Mouse (Mus musculus) kidney, embryonic 15.5 days (tissue): Measurements from ENCODE around the gene Unc79. TPM values are rescaled to one million over a fixed set of nuclear protein-coding genes. Genes with fewer than 3 reads are reported as not detected.

Experiments used
- ATAC-seq: fragments of 200-750 bp; cut with Nextera tagmentation; replicated peaks from 2 replicates; pipeline ENCODE4 v1.8.0; 2017; ENCODE audit warnings: moderate TSS enrichment; ENCODE audit not compliant: low FRiP score
- H3K27ac ChIP-seq: fragments of 300-500 bp; sonication (generic); 2 replicates; pipeline ENCODE4 v1.5.1; 2015; ENCODE audit warnings: mild to moderate bottlenecking, inconsistent platforms
- H3K27me3 ChIP-seq: fragments of 300-500 bp; sonication (generic); 2 replicates; pipeline ENCODE4 v1.6.1; 2015; ENCODE audit warnings: inconsistent platforms
- H3K36me3 ChIP-seq: fragments of 300-500 bp; sonication (generic); 2 replicates; pipeline ENCODE4 v1.6.1; 2015; ENCODE audit warnings: inconsistent platforms
- H3K4me1 ChIP-seq: fragments of 300-500 bp; sonication (generic); 2 replicates; pipeline ENCODE4 v1.6.1; 2015; ENCODE audit warnings: inconsistent platforms
- H3K4me2 ChIP-seq: fragments of 300-500 bp; sonication (generic); 2 replicates; pipeline ENCODE4 v1.6.1; 2015; ENCODE audit warnings: moderate library complexity, mild to moderate bottlenecking, inconsistent platforms
- H3K4me3 ChIP-seq: fragments of 300-500 bp; sonication (generic); replicated peaks from 2 replicates; pipeline ENCODE4 v1.5.1; 2015; ENCODE audit warnings: mild to moderate bottlenecking, inconsistent platforms
- H3K9ac ChIP-seq: fragments of 300-500 bp; sonication (generic); 2 replicates; pipeline ENCODE4 v1.6.1; 2015; ENCODE audit warnings: mild to moderate bottlenecking, inconsistent platforms
- H3K9me3 ChIP-seq: fragments of 300-500 bp; sonication (generic); replicated peaks from 2 replicates; pipeline ENCODE4 v1.6.1; 2016; ENCODE audit warnings: inconsistent platforms
- WGBS: fragments of 180-500 bp; shearing (Covaris S2); methylation state at CpG from one replicate; pipeline ENCODE4 v1.1.7; 2015; ENCODE audit warnings: mixed read lengths; 5-methylcytosine and 5-hydroxymethylcytosine counted together
- polyA plus RNA-seq: library from polyadenylated mRNA; unstranded; fragments of >200 nt; fragmentation: Nextera tagmentation; extraction: Ambion mirVana; gene quantifications from 2 replicates; pipeline ENCODE4 v1.2.1, GENCODE M21; 2015

Gene Unc79
- 0.19 and 0.25 TPM in 2 replicates for polyA plus RNA-seq

- under 1% methylated on average over 48 of the region's 48 CpGs for WGBS
- peak within 1 kb of the TSS; percentile 6; the same call in 1 of the 2 replicates for H3K9ac ChIP-seq
Observed at GRCm38 (mm10) chr12:102948778-102949394, at the start of gene Unc79. Gene Unc79 (plus strand): TSS chr12:102948859.

GRCm38 (mm10) chr12:102899091-102899490 is 49.6 kb upstream of the Unc79 start, which contains the start of gene Cox8c:
Gene Cox8c (plus strand): TSS chr12:102899316.
- H3K36me3 ChIP-seq, result no peaks in the 10 kb centered on the region
- no peak within 1 kb of the TSS for H3K4me3 ChIP-seq
- no peak within 1 kb of the TSS for H3K9ac ChIP-seq
- no peaks in the 10 kb centered on the region for H3K27me3 ChIP-seq
- H3K27ac ChIP-seq, result no peak within 1 kb of the TSS
- H3K4me1 ChIP-seq, result no peaks in the 10 kb centered on the region
- H3K4me2 ChIP-seq, result no peak within 1 kb of the TSS
- no peaks in the 10 kb centered on the region for H3K9me3 ChIP-seq
- ATAC-seq, result no peak
- WGBS, result 94% methylated on average over 17 of the region's 17 CpGs

More at GRCm38 (mm10) chr12:102948778-102949394, at the start of gene Unc79:
- peaks cover 12% of the 10 kb centered on the region for H3K4me1 ChIP-seq
- H3K9me3 ChIP-seq, result no peaks in the 10 kb centered on the region
- peak within 1 kb of the TSS; percentile 95 for H3K4me2 ChIP-seq
- H3K27ac ChIP-seq, result no peak within 1 kb of the TSS
- no peaks in the 10 kb centered on the region for H3K36me3 ChIP-seq
- peak; percentile 81 for ATAC-seq
- peaks cover 17% of the 10 kb centered on the region for H3K27me3 ChIP-seq
- peak within 1 kb of the TSS; percentile 52 for H3K4me3 ChIP-seq

GRCm38 (mm10) chr12:102908191-102908590 is 40.5 kb upstream of the Unc79 start:
- H3K4me1 ChIP-seq, result no peaks in the 10 kb centered on the region
- WGBS, result 67% methylated on average over 3 of the region's 3 CpGs
- H3K36me3 ChIP-seq, result no peaks in the 10 kb centered on the region
- H3K9me3 ChIP-seq, result no peaks in the 10 kb centered on the region
- no peak overlapping the region for H3K27ac ChIP-seq
- no peak overlapping the region for H3K4me3 ChIP-seq
- no peak overlapping the region for H3K4me2 ChIP-seq
- H3K9ac ChIP-seq, result no peak overlapping the region
- ATAC-seq, result no peak
- no peaks in the 10 kb centered on the region for H3K27me3 ChIP-seq

GRCm38 (mm10) chr12:102916073-102916472 is 32.6 kb upstream of the Unc79 start:
- H3K27ac ChIP-seq, result no peak overlapping the region
- no peaks in the 10 kb centered on the region for H3K36me3 ChIP-seq
- no peaks in the 10 kb centered on the region for H3K4me1 ChIP-seq
- no peaks in the 10 kb centered on the region for H3K27me3 ChIP-seq
- H3K9me3 ChIP-seq, result no peaks in the 10 kb centered on the region
- H3K4me2 ChIP-seq, result no peak overlapping the region
- 9% methylated on average over 2 of the region's 2 CpGs for WGBS
- no peak overlapping the region for H3K9ac ChIP-seq
- ATAC-seq, result no peak
- no peak overlapping the region for H3K4me3 ChIP-seq

- H3K4me1 ChIP-seq, result no peaks in the 10 kb centered on the region
- H3K36me3 ChIP-seq, result no peaks in the 10 kb centered on the region
- no peak for ATAC-seq
- no peak overlapping the region for H3K4me3 ChIP-seq
- H3K27ac ChIP-seq, result no peak overlapping the region
- WGBS, result 60% methylated on average over 4 of the region's 4 CpGs
- no peak overlapping the region for H3K9ac ChIP-seq
- no peaks in the 10 kb centered on the region for H3K27me3 ChIP-seq
- H3K4me2 ChIP-seq, result no peak overlapping the region
- H3K9me3 ChIP-seq, result no peaks in the 10 kb centered on the region
Observed at GRCm38 (mm10) chr12:102929764-102930163, 18.9 kb upstream of the Unc79 start.

- 60% methylated on average over 1 of the region's 1 CpGs for whole genome bisulfite sequencing
- Histone ChIP-seq H3K4me3 (no peak overlapping the region), H3K4me1 (no peaks in the 10 kb centered on the region), H3K9ac (no peak overlapping the region), H3K4me2 (no peak overlapping the region), H3K27me3 (no peaks in the 10 kb centered on the region), H3K36me3 (no peaks in the 10 kb centered on the region), H3K9me3 (no peaks in the 10 kb centered on the region), H3K27ac (no peak overlapping the region)
- no peak for ATAC-seq
Observed at GRCm38 (mm10) chr12:102930335-102930734, 18.3 kb upstream of the Unc79 start.

- 88% methylated on average over 7 of the region's 7 CpGs for WGBS
- Histone ChIP-seq H3K4me3 (no peak overlapping the region), H3K4me2 (no peak overlapping the region), H3K9ac (no peak overlapping the region), H3K27me3 (no peaks in the 10 kb centered on the region), H3K4me1 (no peaks in the 10 kb centered on the region), H3K36me3 (no peaks in the 10 kb centered on the region), H3K27ac (no peak overlapping the region), H3K9me3 (no peaks in the 10 kb centered on the region)
- ATAC-seq, result no peak
Observed at GRCm38 (mm10) chr12:102930789-102931188, 17.9 kb upstream of the Unc79 start.

GRCm38 (mm10) chr12:102935892-102936291 is 12.8 kb upstream of the Unc79 start:
- H3K9ac ChIP-seq, result no peak overlapping the region
- H3K9me3 ChIP-seq, result no peaks in the 10 kb centered on the region
- no peak overlapping the region for H3K27ac ChIP-seq
- no peaks in the 10 kb centered on the region for H3K4me1 ChIP-seq
- ATAC-seq, result no peak
- 30% methylated on average over 1 of the region's 1 CpGs for WGBS
- no peak overlapping the region for H3K4me3 ChIP-seq
- H3K36me3 ChIP-seq, result no peaks in the 10 kb centered on the region
- H3K4me2 ChIP-seq, result no peak overlapping the region
- no peaks in the 10 kb centered on the region for H3K27me3 ChIP-seq

GRCm38 (mm10) chr12:102945571-102945970 is 3.1 kb upstream of the Unc79 start:
- Histone ChIP-seq H3K4me2 (no peak overlapping the region), H3K36me3 (no peaks in the 10 kb centered on the region), H3K4me3 (no peak overlapping the region), H3K27ac (no peak overlapping the region), H3K9me3 (no peaks in the 10 kb centered on the region), H3K4me1 (peaks cover 12% of the 10 kb centered on the region), H3K9ac (no peak overlapping the region), H3K27me3 (peaks cover 17% of the 10 kb centered on the region)
- ATAC-seq, result no peak
- WGBS, result 83% methylated on average over 1 of the region's 1 CpGs

GRCm38 (mm10) chr12:102947826-102948225 is 833 bp upstream of the Unc79 start:
- H3K4me3 ChIP-seq, result no peak overlapping the region
- no peak for ATAC-seq

GRCm38 (mm10) chr12:102949395-102950208 is 943 bp downstream of the Unc79 start:
- Histone ChIP-seq H3K4me3 (peak overlapping the region; percentile 52), H3K9me3 (no peaks in the 10 kb centered on the region), H3K4me2 (peak overlapping the region; percentile 95), H3K9ac (no peak overlapping the region), H3K36me3 (no peaks in the 10 kb centered on the region), H3K27me3 (peaks cover 17% of the 10 kb centered on the region), H3K27ac (no peak overlapping the region), H3K4me1 (peaks cover 12% of the 10 kb centered on the region)
- 1% methylated on average over 41 of the region's 42 CpGs for WGBS
- peak; percentile 91 for ATAC-seq

More at GRCm38 (mm10) chr12:102947826-102948225, 833 bp upstream of the Unc79 start:
- H3K36me3 ChIP-seq, result no peaks in the 10 kb centered on the region
- 24% methylated on average over 10 of the region's 10 CpGs for WGBS
- no peak overlapping the region for H3K4me2 ChIP-seq
- no peaks in the 10 kb centered on the region for H3K9me3 ChIP-seq
- H3K27ac ChIP-seq, result no peak overlapping the region
- H3K4me1 ChIP-seq, result peaks cover 12% of the 10 kb centered on the region
- peaks cover 17% of the 10 kb centered on the region for H3K27me3 ChIP-seq
- no peak overlapping the region for H3K9ac ChIP-seq

GRCm38 (mm10) chr12:102960051-102960775 is 11.6 kb downstream of the Unc79 start:
- WGBS, result 85% methylated on average over 7 of the region's 7 CpGs

More at GRCm38 (mm10) chr12:102960051-102960775, 11.6 kb downstream of the Unc79 start:
- H3K4me2 ChIP-seq, result no peak overlapping the region
- no peak overlapping the region for H3K4me3 ChIP-seq
- no peaks in the 10 kb centered on the region for H3K4me1 ChIP-seq
- no peaks in the 10 kb centered on the region for H3K9me3 ChIP-seq
- no peaks in the 10 kb centered on the region for H3K36me3 ChIP-seq
- no peak for ATAC-seq
- H3K9ac ChIP-seq, result no peak overlapping the region
- H3K27me3 ChIP-seq, result no peaks in the 10 kb centered on the region
- H3K27ac ChIP-seq, result no peak overlapping the region
